Mouse (Mus musculus): ENCODE measurements around the gene Srsf5. TPM values are rescaled to one million over a fixed set of nuclear protein-coding genes. Genes with fewer than 3 reads are reported as not detected.

Srsf5 gene
- total RNA-seq, 1 experiment: 396 TPM

DNA sequence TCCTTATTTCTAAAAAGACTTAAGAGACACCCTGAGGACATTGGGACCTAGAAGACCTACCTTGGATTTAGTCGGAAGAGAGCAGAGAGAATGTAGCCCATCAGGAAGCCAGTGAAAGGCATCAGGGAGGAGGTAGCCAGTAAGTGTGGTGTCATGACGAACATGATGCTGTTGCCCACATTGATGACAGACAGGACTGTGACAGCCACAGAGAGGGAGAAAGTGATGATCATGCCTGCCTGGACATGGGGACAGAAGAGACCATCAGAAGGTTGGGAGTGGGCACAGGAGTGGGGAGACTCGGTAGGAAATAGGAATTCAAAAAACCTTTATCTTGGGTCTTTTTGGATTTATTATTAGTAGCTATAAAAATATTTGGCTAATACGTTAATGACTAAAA, 12.7 kb downstream of the Srsf5 start:
- in situ Hi-C loops (cut with MboI; ENCODE audit: low sequenced_read_pairs in 2 of 2, unreplicated experiment in 2 of 2): no loop called here
- H3K4me1 ChIP-seq (ENCODE audit: control insufficient read depth in 2 of 2, insufficient read depth in 2 of 2, low read length in 2 of 2, poor library complexity in 1 of 2): 0 out of 4 replicates have a peak, but pooled peaks cover 0 to 2% of the 10 kb centered on the region in 2 experiments
- no peak overlapping the region for H3K27ac ChIP-seq (ENCODE audit: insufficient read depth, low read depth, low read length, poor library complexity, severe bottlenecking)
- H3K36me3 ChIP-seq (ENCODE audit: control insufficient read depth, insufficient read depth, low read length, poor library complexity, severe bottlenecking): peaks cover 28% of the 10 kb centered on the region
- DNase-seq (ENCODE audit: low read depth, low spot score): no peak
- TF ChIP-seq MAFK (IDR thresholded peaks at IDR 0.05; ENCODE audit: insufficient read depth, low read depth, low read length) (no peak), HCFC1 (IDR thresholded peaks at IDR 0.05; ENCODE audit: borderline replicate concordance, insufficient read depth, low read length) (no peak), CHD2 (IDR thresholded peaks at IDR 0.05; ENCODE audit: low read depth, low read length) (no peak), ZC3H11A (IDR thresholded peaks at IDR 0.05; ENCODE audit: borderline replicate concordance, low read depth, low read length) (no peak), ZNF384 (IDR thresholded peaks at IDR 0.05; ENCODE audit: low read depth, low read length) (no peak)
- H3K9ac ChIP-seq (ENCODE audit: insufficient read depth, low read depth, low read length, poor library complexity, severe bottlenecking): no peak overlapping the region
- no peaks in the 10 kb centered on the region for H3K9me3 ChIP-seq (ENCODE audit: control insufficient read depth, insufficient read depth, low read depth, low read length)
- no peak overlapping the region for H3K4me3 ChIP-seq (ENCODE audit: insufficient read depth in 1 of 2, low read depth in 1 of 2, low read length in 2 of 2, poor library complexity in 1 of 2, severe bottlenecking in 1 of 2)

DNA sequence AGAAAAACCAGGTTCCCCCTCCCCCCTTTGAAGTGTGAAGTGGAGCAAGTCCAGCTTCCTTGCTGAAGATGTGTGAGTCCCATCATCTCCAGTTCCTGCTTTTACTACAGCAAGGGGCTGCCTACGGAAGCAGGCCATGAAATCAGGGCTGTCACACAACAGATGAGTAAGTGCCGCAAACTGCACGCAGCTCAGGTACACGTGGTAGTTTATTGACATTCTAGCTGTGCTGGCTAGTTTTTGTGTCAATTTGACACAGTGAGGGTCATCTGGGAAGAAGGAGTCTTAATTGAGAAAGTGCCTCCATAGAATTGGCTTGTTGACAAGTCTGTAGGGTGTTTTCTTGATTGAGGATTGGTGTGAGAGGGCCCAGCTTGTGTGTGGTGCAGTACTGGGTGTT, 17.3 kb downstream of the Srsf5 start:
- Histone ChIP-seq H3K9ac (ENCODE audit: insufficient read depth, low read depth, low read length, poor library complexity, severe bottlenecking) (no peak overlapping the region), H3K36me3 (ENCODE audit: control insufficient read depth, insufficient read depth, low read length, poor library complexity, severe bottlenecking) (peaks cover 5% of the 10 kb centered on the region), H3K27ac (ENCODE audit: insufficient read depth, low read depth, low read length, poor library complexity, severe bottlenecking) (no peak overlapping the region), H3K4me1 (ENCODE audit: control insufficient read depth in 2 of 2, insufficient read depth in 2 of 2, low read length in 2 of 2, poor library complexity in 1 of 2) (no peaks in the 10 kb centered on the region), H3K4me3 (ENCODE audit: insufficient read depth in 1 of 2, low read depth in 1 of 2, low read length in 2 of 2, poor library complexity in 1 of 2, severe bottlenecking in 1 of 2) (no peak overlapping the region), H3K9me3 (ENCODE audit: control insufficient read depth, insufficient read depth, low read depth, low read length) (no peaks in the 10 kb centered on the region)
- no peak for DNase-seq (ENCODE audit: low read depth, low spot score)
- in situ Hi-C loops (cut with MboI; ENCODE audit: low sequenced_read_pairs in 2 of 2, unreplicated experiment in 2 of 2): no loop called here
- TF ChIP-seq CHD2 (IDR thresholded peaks at IDR 0.05; ENCODE audit: low read depth, low read length): no peak
- TF ChIP-seq ZC3H11A (IDR thresholded peaks at IDR 0.05; ENCODE audit: borderline replicate concordance, low read depth, low read length): no peak
- TF ChIP-seq ZNF384 (IDR thresholded peaks at IDR 0.05; ENCODE audit: low read depth, low read length): no peak
- TF ChIP-seq MAFK (IDR thresholded peaks at IDR 0.05; ENCODE audit: insufficient read depth, low read depth, low read length): no peak
- no peak for TF ChIP-seq HCFC1 (IDR thresholded peaks at IDR 0.05; ENCODE audit: borderline replicate concordance, insufficient read depth, low read length)

DNA sequence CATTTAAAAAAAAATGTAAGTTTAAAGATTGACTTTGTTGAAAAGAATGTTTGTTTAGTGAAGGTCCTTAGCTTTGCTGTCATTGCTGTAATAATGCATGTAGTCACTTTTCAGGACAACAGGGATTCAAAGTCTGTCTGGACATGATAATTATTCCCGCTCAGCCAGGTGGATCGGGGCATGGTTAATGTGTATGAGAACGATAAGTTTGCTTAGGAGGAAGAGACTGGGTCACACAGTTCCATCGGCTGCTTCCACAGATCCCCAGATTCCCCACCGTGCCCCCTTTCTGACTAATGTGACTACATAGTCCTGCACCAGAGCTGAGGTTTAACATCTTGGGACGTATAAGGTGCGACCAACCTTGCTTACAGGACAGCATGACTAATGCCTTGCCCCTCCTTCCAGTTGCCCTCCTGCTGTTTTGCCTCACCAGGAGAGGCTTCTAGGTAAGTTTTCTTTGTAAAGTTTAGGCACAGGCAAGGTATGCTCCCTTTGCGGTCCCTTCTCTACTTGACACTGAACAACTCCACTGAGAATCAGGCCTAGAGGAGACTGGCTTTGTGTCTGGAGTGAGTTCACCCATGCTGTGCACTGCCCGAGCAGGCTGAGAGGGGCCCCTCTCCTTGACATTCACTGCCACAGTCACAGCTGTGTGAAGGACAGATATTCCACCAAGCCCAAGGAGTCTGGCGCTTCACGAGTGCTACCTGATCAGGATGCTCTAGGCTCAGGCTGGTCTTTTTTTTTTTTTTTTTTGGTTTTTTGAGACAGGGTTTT, 20.9 kb downstream of the Srsf5 start:
- TF ChIP-seq ZC3H11A (IDR thresholded peaks at IDR 0.05; ENCODE audit: borderline replicate concordance, low read depth, low read length): no peak
- no peak for TF ChIP-seq MAFK (IDR thresholded peaks at IDR 0.05; ENCODE audit: insufficient read depth, low read depth, low read length)
- no peak for TF ChIP-seq ZNF384 (IDR thresholded peaks at IDR 0.05; ENCODE audit: low read depth, low read length)
- no peak for TF ChIP-seq HCFC1 (IDR thresholded peaks at IDR 0.05; ENCODE audit: borderline replicate concordance, insufficient read depth, low read length)
- no peak for TF ChIP-seq CHD2 (IDR thresholded peaks at IDR 0.05; ENCODE audit: low read depth, low read length)
- Histone ChIP-seq H3K4me1 (ENCODE audit: control insufficient read depth in 2 of 2, insufficient read depth in 2 of 2, low read length in 2 of 2, poor library complexity in 1 of 2) (no peaks in the 10 kb centered on the region), H3K9ac (ENCODE audit: insufficient read depth, low read depth, low read length, poor library complexity, severe bottlenecking) (no peak overlapping the region), H3K27ac (ENCODE audit: insufficient read depth, low read depth, low read length, poor library complexity, severe bottlenecking) (no peak overlapping the region), H3K9me3 (ENCODE audit: control insufficient read depth, insufficient read depth, low read depth, low read length) (no peaks in the 10 kb centered on the region), H3K4me3 (ENCODE audit: insufficient read depth in 1 of 2, low read depth in 1 of 2, low read length in 2 of 2, poor library complexity in 1 of 2, severe bottlenecking in 1 of 2) (no peak overlapping the region), H3K36me3 (ENCODE audit: control insufficient read depth, insufficient read depth, low read length, poor library complexity, severe bottlenecking) (no peaks in the 10 kb centered on the region; the same call in 1 of the 2 replicates)
- DNase-seq (ENCODE audit: low read depth, low spot score): no peak
- in situ Hi-C loops (cut with MboI; ENCODE audit: low sequenced_read_pairs in 2 of 2, unreplicated experiment in 2 of 2): no loop called here

DNA sequence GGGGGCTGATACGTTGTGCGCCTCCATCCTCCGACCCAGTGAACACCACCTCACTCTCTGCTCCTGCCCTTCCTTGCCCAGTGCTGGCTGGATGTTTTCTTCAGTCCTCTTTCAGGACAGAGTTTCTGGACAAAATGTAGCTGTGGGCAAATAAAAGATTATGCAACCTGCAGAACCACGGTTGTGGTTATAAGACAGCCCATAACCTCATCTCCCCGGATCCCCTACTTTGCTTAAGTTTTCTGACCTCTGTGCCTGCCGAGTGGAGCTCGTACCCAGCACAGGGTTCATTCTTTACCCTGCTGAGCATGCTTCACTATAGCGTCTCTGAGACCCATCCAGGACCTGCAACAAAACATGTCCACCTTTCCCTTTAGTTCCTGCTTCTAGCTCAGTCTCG, 22.6 kb downstream of the Srsf5 start:
- H3K36me3 ChIP-seq (ENCODE audit: control insufficient read depth, insufficient read depth, low read length, poor library complexity, severe bottlenecking): no peaks in the 10 kb centered on the region
- no peak overlapping the region for H3K9ac ChIP-seq (ENCODE audit: insufficient read depth, low read depth, low read length, poor library complexity, severe bottlenecking)
- H3K4me1 ChIP-seq (ENCODE audit: control insufficient read depth in 2 of 2, insufficient read depth in 2 of 2, low read length in 2 of 2, poor library complexity in 1 of 2): no peaks in the 10 kb centered on the region
- DNase-seq (ENCODE audit: low read depth, low spot score): no peak
- in situ Hi-C loops (cut with MboI; ENCODE audit: low sequenced_read_pairs in 2 of 2, unreplicated experiment in 2 of 2): no loop called here
- TF ChIP-seq HCFC1 (IDR thresholded peaks at IDR 0.05; ENCODE audit: borderline replicate concordance, insufficient read depth, low read length): no peak
- no peak for TF ChIP-seq MAFK (IDR thresholded peaks at IDR 0.05; ENCODE audit: insufficient read depth, low read depth, low read length)
- no peak for TF ChIP-seq CHD2 (IDR thresholded peaks at IDR 0.05; ENCODE audit: low read depth, low read length)
- no peak for TF ChIP-seq ZNF384 (IDR thresholded peaks at IDR 0.05; ENCODE audit: low read depth, low read length)
- TF ChIP-seq ZC3H11A (IDR thresholded peaks at IDR 0.05; ENCODE audit: borderline replicate concordance, low read depth, low read length): no peak
- no peak overlapping the region for H3K27ac ChIP-seq (ENCODE audit: insufficient read depth, low read depth, low read length, poor library complexity, severe bottlenecking)
- no peaks in the 10 kb centered on the region for H3K9me3 ChIP-seq (ENCODE audit: control insufficient read depth, insufficient read depth, low read depth, low read length)
- H3K4me3 ChIP-seq (ENCODE audit: insufficient read depth in 1 of 2, low read depth in 1 of 2, low read length in 2 of 2, poor library complexity in 1 of 2, severe bottlenecking in 1 of 2): no peak overlapping the region

Measured in ES-E14 (cell line).